Mouse (Mus musculus): ENCODE results near the gene N4bp2l1. TPM values are rescaled to one million over a fixed set of nuclear protein-coding genes. Genes with fewer than 3 reads are reported as not detected.

N4bp2l1 gene
- polyA plus RNA-seq, 1 experiment, result 7.8 TPM

DNA sequence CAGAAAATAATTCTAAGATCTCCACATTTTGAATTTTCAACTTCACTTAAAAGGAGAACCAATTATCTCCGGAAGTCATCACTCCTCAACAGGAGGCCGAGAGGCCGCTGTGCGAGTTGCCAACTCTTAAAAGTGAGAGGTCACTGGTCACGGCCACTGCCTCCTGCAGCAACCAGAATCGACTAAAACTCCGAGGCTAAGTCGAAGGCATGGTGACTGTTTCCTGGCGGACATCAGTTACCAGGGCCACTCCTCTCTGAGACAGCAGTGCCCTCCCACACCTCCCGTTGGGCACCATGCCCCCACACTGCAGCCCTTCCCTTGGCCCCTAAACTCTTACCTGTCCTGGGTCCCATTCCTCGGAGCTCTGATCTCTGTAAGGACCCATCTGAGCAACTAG lies 20.2 kb downstream of the N4bp2l1 start:
- WGBS, result 44% methylated on average over 11 of the region's 11 CpGs
- Histone ChIP-seq H3K36me3 (ENCODE audit: control insufficient read depth, insufficient read depth, low read length) (no peaks in the 10 kb centered on the region), H3K27ac (ENCODE audit: insufficient read depth, low read depth, low read length) (no peak overlapping the region), H3K4me3 (ENCODE audit: insufficient read depth, low read depth, low read length) (no peak overlapping the region), H3K4me1 (ENCODE audit: control insufficient read depth, insufficient read depth, low read length) (no peaks in the 10 kb centered on the region), H3K27me3 (replicated peaks; ENCODE audit: control insufficient read depth, insufficient read depth, low read length) (no peaks in the 10 kb centered on the region)
- DNase-seq, result no peak
- no peak for TF ChIP-seq POLR2A (IDR thresholded peaks at IDR 0.05; ENCODE audit: low read depth, low read length)
- TF ChIP-seq CTCF (conservative IDR thresholded peaks at IDR 0.05; ENCODE audit: insufficient read depth, insufficient read length, low read depth, low read length), result no peak

DNA sequence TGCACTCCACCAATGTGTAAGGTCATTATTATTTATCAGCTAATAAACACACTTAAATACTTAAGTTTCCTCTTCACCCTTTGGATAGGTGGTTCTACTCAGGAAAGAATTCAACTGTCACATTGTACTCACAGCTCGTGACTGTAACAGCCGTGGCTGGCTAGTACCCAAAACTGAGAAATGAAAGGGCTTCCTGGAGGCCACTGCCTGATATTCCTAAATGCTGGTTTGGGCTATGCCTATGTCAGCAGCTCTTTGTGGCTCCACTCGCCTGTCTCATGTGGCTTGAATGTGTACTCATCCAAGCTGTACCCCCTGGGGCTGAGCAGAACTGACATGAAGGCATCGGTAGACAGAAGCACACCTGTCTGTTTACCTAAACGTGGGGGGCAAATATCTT lies 22.1 kb downstream of the N4bp2l1 start:
- WGBS, result 77% methylated on average over 5 of the region's 5 CpGs
- Histone ChIP-seq H3K4me3 (ENCODE audit: insufficient read depth, low read depth, low read length) (no peak overlapping the region), H3K27ac (ENCODE audit: insufficient read depth, low read depth, low read length) (no peak overlapping the region), H3K27me3 (replicated peaks; ENCODE audit: control insufficient read depth, insufficient read depth, low read length) (no peaks in the 10 kb centered on the region), H3K36me3 (ENCODE audit: control insufficient read depth, insufficient read depth, low read length) (no peaks in the 10 kb centered on the region), H3K4me1 (ENCODE audit: control insufficient read depth, insufficient read depth, low read length) (no peaks in the 10 kb centered on the region)
- DNase-seq, result no peak
- TF ChIP-seq POLR2A (IDR thresholded peaks at IDR 0.05; ENCODE audit: low read depth, low read length) (no peak), CTCF (conservative IDR thresholded peaks at IDR 0.05; ENCODE audit: insufficient read depth, insufficient read length, low read depth, low read length) (no peak)

DNA sequence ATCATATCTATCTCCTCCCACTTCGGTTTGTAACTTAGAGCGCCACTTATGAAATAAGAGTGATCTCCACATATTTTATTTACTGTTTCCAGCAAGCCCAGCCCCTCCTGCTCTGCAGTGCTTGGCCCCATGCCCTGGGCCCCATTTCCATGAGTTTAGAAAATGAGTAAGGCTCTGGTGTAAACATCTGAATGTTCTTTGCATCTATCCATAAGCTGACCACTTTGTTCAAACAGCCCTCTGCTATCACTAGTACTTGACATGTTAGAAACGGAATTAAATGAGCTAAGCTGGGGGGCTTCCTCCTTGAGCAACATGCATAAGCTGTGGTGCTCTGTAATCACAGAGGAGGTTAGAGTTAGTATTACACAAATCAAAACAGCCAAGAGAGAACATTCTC lies 22.6 kb downstream of the N4bp2l1 start:
- no peak for TF ChIP-seq CTCF (conservative IDR thresholded peaks at IDR 0.05; ENCODE audit: insufficient read depth, insufficient read length, low read depth, low read length)
- TF ChIP-seq POLR2A (IDR thresholded peaks at IDR 0.05; ENCODE audit: low read depth, low read length), result no peak
- no peaks in the 10 kb centered on the region for H3K27me3 ChIP-seq (replicated peaks; ENCODE audit: control insufficient read depth, insufficient read depth, low read length)
- 85% methylated on average over 3 of the region's 3 CpGs for WGBS
- no peak overlapping the region for H3K4me3 ChIP-seq (ENCODE audit: insufficient read depth, low read depth, low read length)
- no peak overlapping the region for H3K27ac ChIP-seq (ENCODE audit: insufficient read depth, low read depth, low read length)
- H3K36me3 ChIP-seq (ENCODE audit: control insufficient read depth, insufficient read depth, low read length), result no peaks in the 10 kb centered on the region
- DNase-seq, result no peak
- no peaks in the 10 kb centered on the region for H3K4me1 ChIP-seq (ENCODE audit: control insufficient read depth, insufficient read depth, low read length)

DNA sequence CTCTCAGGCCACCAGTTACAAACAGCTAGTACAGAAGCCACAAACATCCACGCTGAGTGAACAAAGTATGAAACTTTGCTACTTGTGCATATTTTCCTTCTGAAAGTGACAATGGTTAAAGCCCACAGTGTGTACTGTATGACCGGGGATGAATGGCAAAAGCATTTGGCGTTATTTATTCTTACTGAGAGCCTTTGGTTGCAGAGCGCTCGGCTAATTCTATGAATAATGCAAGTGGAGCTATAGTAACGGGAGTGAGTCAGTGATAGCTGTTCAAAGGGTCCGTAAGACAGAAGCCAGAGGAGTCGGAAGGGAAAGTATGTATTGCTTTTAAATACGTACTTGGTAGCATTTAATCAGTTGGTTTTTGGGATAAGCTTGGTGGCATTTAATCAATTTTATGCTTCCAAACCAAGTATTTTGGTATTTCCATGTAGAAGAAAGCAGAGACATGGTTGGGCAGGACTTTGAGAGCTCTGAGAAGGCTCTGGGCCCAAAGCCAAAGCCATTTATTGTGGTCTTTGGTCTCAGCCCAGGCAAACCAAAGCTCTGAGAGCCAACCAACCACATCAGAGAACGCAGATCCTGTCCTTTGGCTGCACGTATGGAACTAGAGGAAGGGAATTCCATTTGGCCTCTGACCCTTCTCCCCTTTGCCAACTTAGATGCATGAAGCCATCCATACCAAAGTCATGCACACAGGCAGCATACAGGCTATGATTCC lies 26.3 kb downstream of the N4bp2l1 start:
- H3K27ac ChIP-seq (ENCODE audit: insufficient read depth, low read depth, low read length), result no peak overlapping the region
- H3K4me1 ChIP-seq (ENCODE audit: control insufficient read depth, insufficient read depth, low read length), result no peaks in the 10 kb centered on the region
- WGBS, result 74% methylated on average over 11 of the region's 11 CpGs
- H3K27me3 ChIP-seq (replicated peaks; ENCODE audit: control insufficient read depth, insufficient read depth, low read length), result no peaks in the 10 kb centered on the region
- no peaks in the 10 kb centered on the region; the same call in 1 of the 2 replicates for H3K36me3 ChIP-seq (ENCODE audit: control insufficient read depth, insufficient read depth, low read length)
- no peak for TF ChIP-seq CTCF (conservative IDR thresholded peaks at IDR 0.05; ENCODE audit: insufficient read depth, insufficient read length, low read depth, low read length)
- TF ChIP-seq POLR2A (IDR thresholded peaks at IDR 0.05; ENCODE audit: low read depth, low read length), result no peak
- no peak overlapping the region for H3K4me3 ChIP-seq (ENCODE audit: insufficient read depth, low read depth, low read length)
- peak; percentile 37 for DNase-seq

DNA sequence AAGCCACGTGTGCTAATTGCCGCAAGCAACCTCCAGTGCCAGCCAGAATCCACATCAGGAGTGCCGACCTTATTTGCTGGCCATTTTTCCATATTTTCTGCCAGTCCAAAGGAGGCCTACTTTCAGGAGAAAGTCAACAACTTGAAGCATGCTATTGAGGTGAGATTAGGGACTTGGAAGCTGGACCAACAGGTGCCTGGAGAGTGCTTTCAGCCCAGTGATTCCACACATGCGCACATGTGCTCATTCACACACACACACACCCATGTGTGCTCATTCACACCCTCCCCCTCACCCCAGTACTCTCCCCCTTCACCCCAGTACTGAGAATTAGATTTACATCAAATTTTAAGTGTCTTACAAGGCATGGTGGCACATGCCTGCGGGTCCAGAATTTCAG lies 30.0 kb downstream of the N4bp2l1 start:
- TF ChIP-seq POLR2A (IDR thresholded peaks at IDR 0.05; ENCODE audit: low read depth, low read length) (no peak), CTCF (conservative IDR thresholded peaks at IDR 0.05; ENCODE audit: insufficient read depth, insufficient read length, low read depth, low read length) (no peak)
- 92% methylated on average over 5 of the region's 5 CpGs for WGBS
- no peaks in the 10 kb centered on the region; the same call in 1 of the 2 replicates for H3K36me3 ChIP-seq (ENCODE audit: control insufficient read depth, insufficient read depth, low read length)

DNA sequence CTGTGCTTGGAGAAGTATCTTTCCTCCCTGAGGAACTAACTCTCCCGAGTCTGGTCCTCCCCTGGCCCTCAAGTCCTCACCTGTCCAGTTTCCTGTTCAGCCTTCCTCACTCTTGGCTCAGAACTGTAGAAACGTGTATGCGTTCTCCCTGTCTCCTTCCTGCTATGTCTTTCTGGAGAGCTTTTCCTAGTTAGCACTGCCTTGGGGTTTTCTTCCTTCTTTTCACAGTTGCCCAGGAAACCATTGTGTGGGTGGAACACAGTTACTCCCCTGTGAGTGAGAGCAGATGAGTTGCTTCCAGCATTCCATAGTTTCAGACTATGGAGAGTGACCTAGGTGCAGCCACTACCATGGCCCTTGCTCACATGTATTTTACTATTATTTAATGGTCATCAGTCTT lies 30.8 kb downstream of the N4bp2l1 start:
- no peak overlapping the region for H3K27ac ChIP-seq (ENCODE audit: insufficient read depth, low read depth, low read length)
- H3K4me3 ChIP-seq (ENCODE audit: insufficient read depth, low read depth, low read length), result no peak overlapping the region
- TF ChIP-seq CTCF (conservative IDR thresholded peaks at IDR 0.05; ENCODE audit: insufficient read depth, insufficient read length, low read depth, low read length) (no peak), POLR2A (IDR thresholded peaks at IDR 0.05; ENCODE audit: low read depth, low read length) (no peak)
- no peaks in the 10 kb centered on the region for H3K4me1 ChIP-seq (ENCODE audit: control insufficient read depth, insufficient read depth, low read length)
- DNase-seq, result no peak
- WGBS, result 51% methylated on average over 3 of the region's 3 CpGs
- no peaks in the 10 kb centered on the region; the same call in 1 of the 2 replicates for H3K36me3 ChIP-seq (ENCODE audit: control insufficient read depth, insufficient read depth, low read length)
- no peaks in the 10 kb centered on the region for H3K27me3 ChIP-seq (replicated peaks; ENCODE audit: control insufficient read depth, insufficient read depth, low read length)

More for the DNA sequence above, 30.0 kb downstream of the N4bp2l1 start:
- no peaks in the 10 kb centered on the region for H3K4me1 ChIP-seq (ENCODE audit: control insufficient read depth, insufficient read depth, low read length)
- H3K27ac ChIP-seq (ENCODE audit: insufficient read depth, low read depth, low read length), result no peak overlapping the region
- DNase-seq, result no peak
- no peaks in the 10 kb centered on the region for H3K27me3 ChIP-seq (replicated peaks; ENCODE audit: control insufficient read depth, insufficient read depth, low read length)
- H3K4me3 ChIP-seq (ENCODE audit: insufficient read depth, low read depth, low read length), result no peak overlapping the region

DNA sequence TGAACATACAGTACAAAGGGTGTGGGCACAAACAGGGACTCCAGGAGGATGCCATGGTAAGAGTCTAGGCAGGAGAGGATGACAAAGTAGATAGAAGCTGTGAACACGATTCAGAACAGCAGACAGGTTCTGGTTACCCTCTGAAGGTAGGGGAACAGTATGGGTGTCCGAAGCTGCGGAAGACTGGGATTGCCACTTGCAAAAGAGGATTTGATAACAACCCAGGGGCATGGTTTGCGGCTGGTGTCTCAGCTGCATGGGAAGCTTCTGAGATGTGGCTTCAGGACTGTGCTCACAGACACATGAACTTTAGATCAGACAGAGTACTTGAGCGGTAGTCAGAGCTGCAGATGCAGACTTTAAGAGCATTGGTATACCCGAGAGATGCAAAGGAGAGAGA lies 32.6 kb downstream of the N4bp2l1 start:
- TF ChIP-seq CTCF (conservative IDR thresholded peaks at IDR 0.05; ENCODE audit: insufficient read depth, insufficient read length, low read depth, low read length), result no peak
- TF ChIP-seq POLR2A (IDR thresholded peaks at IDR 0.05; ENCODE audit: low read depth, low read length), result no peak
- 95% methylated on average over 6 of the region's 6 CpGs for WGBS
- Histone ChIP-seq H3K27ac (ENCODE audit: insufficient read depth, low read depth, low read length) (no peak overlapping the region), H3K36me3 (ENCODE audit: control insufficient read depth, insufficient read depth, low read length) (no peaks in the 10 kb centered on the region; the same call in 1 of the 2 replicates), H3K4me1 (ENCODE audit: control insufficient read depth, insufficient read depth, low read length) (no peaks in the 10 kb centered on the region), H3K4me3 (ENCODE audit: insufficient read depth, low read depth, low read length) (no peak overlapping the region), H3K27me3 (replicated peaks; ENCODE audit: control insufficient read depth, insufficient read depth, low read length) (no peaks in the 10 kb centered on the region)
- DNase-seq, result no peak

Measured in kidney, adult 2 months (tissue).